Mouse (Mus musculus): ENCODE results near the gene Tspyl3.

Gene Tspyl3

DNA sequence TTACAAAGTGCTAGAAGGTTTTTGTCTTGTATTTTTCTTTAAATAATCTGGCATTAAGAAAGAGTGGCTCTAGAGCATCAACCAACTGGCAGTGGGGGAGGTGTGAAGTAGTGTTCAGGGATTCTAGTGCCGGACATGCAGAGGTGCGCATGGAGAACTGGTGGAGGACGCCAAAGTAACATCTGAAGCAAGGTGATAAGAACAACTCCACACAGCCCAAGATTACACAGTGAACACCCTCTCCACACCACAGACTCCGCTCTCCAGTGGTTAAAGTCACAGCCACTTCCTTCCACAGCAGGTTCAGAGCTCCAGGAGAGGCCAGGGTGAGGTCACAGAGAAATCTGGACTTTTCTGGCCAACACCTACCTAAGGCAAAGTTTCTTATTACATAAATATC, 2.7 kb upstream of the Tspyl3 start:
- DNase-seq (ENCODE audit: low read depth, low spot score) = no peak

DNA sequence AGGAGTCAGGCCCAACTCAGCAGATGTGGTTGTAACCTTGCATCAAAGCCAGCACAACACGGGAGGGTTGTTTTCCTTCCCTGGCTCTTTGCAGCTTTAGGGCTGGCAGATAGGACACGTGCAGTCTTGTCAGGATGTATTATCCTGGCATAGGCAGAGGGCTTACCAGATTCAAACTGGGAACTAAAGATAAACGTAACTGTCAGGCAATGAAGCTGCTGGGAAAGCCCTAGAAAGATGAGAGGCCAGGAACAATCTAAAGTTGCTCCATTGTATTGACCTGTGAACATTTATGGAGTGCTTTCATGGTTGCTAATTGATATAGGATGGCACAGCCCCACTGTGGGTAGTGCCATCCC, 333 bp upstream of the Tspyl3 start:
- DNase-seq (ENCODE audit: low read depth, low spot score) = no peak

DNA sequence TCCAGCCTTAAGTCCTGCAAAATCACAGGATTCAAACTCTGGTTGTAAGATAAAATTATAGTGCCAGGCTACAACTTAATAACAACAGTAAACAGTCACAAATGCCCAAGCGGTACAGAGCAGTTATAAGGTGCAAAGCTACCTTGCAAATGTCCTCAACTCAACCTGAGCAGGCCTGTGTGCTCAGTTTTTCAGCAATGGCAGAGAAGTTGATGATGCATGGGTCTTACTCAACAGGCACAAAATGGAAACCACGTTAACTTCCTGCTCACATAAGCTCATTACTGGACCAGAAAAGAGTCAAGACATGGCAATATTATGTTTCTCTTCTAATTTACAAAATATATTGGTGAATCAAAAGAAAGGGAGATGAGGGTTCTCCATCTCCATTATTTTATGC, 2.7 kb downstream of the Tspyl3 start:
- no peak for DNase-seq (ENCODE audit: low read depth, low spot score)

DNA sequence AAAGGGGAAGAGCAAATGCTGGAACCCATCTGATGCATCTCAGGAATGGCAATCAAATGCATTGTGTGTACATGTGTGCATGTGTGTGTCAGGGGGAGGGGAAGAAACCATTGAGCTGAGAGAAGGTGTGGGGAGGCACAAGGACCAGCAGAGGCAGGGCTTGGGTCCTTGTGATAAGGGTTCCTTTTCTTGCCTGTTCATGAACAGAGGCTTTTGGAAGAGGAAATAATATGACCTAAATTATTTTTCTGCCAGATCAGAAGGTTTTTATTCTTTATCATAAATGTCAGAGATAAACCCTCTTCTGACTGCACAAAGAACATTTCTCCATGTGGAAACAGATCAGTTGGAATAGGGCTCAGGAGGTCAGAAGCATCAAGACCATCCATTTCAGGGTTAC, 3.1 kb downstream of the Tspyl3 start:
- no peak for DNase-seq (ENCODE audit: low read depth, low spot score)

DNA sequence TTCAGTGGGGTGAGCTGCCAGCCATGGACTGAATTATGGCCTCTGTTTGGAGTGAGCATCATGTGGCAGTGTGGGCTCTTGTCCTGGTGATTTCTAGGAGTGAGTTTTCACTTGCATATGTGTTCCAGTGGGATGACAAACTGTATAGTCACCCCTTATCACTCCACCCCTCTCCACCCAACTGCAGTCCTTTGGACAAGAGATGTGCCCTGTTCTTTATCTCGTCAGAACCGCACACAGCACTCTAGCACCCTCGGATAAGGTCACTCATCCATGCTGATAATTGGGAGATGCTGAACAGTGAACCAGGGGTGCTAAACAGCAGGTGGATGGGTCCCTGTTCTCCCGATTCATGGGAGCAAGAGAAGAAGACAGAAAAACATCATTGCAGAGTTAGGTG, 3.6 kb downstream of the Tspyl3 start:
- no peak for DNase-seq (ENCODE audit: low read depth, low spot score)

DNA sequence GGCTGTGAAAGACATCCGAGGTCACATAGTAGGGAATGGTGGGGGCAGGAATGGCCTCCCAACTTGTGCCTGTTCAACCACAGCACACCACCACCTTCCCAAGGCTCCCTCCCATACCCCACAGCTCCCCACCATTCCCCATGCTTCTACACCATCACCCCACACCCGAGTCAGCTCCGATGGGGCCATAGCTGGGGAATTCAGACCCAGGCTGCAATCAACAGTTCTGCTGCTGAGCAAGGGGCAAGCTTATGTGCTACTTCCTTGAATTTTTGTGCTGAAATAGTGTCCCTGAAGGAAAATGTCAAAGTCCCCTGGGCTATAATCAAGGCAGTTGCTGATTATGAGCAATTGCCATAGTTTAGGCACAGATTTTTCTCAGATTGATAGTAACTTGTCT, 6.7 kb downstream of the Tspyl3 start:
- DNase-seq (ENCODE audit: low read depth, low spot score) = no peak

DNA sequence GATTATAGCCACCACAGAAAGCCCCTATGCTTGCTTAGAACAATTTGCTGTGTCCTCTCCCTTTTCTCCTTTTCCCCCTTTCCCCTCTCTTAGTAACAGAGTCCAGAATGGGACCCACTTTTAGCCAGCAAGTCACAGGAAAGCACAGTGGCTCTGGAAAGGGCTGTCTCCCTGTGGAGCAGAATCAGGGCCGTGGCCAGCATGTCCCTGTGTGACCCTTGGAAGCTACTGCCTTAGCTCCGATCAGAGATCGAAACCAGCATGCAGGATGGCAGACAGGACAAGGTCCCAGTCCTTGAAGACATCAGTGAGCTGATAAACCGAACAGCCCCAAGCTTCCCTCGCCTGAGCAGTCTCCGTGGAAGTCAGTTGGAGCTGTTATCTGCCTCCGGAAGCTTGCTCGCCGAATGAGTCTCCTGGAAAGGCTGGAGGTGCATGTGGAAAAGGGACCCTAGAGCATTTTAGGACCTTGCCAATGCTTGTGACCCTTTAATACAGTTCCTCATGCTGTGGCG, 7.4 kb downstream of the Tspyl3 start:
- DNase-seq (ENCODE audit: low read depth, low spot score) = no peak

DNA sequence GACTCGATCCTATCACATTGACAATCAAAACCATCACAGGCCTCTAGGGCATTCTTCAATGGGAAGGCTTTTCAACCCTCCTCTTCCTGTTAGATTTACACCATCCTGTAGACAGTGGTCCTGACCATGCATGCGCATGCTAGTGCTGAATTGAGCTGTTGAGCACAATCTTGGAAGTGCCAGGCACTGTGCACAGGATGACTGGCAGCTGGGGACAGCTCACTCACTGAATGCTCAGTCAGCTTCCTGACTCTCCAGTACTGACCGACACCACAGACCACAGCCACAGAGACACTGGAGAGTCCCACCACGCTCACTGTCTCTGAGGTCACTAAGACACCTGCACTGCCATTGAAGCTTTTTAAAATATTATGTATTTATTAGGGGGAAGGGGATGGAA, 9.8 kb downstream of the Tspyl3 start:
- no peak for DNase-seq (ENCODE audit: low read depth, low spot score)

DNA sequence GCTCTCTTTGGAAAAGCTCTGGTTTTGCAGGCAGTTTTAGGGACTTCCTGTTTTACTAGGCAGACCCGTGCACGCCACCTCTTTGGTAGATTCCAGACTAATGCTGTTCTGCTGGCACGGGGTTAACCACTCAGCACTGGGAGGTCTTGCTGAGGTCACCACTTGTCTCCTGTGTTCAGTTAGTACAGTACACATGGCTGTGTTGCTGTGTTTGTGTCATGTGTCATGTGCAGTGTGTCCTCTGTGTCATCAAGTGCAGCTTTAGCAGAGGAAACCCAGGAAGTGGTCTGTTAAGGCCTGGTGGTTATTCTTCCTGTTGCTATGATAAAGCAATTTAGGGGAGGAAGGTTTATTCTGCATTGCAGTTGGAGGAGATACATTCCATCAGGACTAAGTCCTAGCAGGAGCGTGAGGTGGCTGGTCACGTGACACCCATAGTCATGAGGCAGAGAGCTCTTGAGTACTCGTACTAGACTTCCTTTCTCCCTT, 10.4 kb downstream of the Tspyl3 start:
- no peak for DNase-seq (ENCODE audit: low read depth, low spot score)

DNA sequence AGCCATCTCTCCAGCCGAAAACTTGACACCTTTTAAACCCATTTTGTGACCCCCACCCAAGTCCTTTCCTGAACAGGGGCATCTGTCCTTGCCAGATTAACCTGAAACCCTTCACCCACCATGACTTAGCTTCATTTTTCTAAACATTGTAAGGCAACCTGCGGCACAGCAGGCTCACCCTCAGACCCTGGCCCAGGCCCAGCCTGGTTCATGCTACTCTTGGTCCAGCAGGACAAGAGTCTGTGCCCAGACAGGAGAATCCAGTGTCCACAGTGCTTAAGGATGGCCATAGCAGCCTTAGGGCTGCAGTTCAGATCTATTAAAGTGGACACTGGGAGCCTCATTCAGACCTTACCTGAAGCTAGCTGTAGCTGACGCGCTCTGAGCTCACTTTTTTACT, 11.9 kb downstream of the Tspyl3 start:
- no peak for DNase-seq (ENCODE audit: low read depth, low spot score)

DNA sequence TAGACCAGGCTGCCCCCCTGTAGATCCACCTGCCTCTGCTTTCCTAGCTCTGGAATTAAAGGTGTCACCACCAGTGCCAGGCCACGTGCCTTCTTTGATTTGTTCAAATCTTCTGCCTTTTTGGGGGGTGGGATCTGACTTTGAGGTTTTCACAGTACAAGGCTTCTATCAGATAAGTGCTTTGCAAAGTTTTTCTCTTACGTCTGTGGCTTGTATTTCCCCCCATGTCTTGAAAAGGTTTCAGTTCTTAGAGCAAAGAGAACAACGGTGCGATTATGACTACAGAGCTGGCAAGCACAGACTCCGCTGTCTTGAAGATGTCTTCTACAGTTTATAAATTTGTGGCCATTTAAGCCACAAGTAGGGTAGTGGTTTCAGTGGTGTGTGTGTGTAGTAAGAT, 13.8 kb downstream of the Tspyl3 start:
- no peak for DNase-seq (ENCODE audit: low read depth, low spot score)

DNA sequence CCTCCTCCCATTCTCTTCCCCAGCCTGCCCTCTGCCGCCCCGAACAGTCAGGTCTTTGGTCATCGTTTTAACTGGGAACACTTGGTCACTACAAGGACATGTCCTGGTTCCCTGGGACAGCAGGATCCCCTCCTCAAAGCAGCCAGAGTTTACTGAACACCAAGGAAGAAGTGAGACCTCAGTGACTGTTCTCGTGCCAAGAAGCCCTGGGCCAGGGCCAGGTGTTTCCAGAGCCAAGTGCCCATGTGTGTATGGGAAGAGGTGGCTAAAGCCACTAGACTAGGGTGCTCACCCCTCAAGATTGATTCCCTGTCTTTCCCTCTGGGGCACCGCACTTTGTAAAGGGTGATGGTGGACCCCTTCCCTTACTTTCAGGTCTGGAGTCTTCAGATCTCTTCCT, 16.0 kb downstream of the Tspyl3 start:
- DNase-seq (ENCODE audit: low read depth, low spot score) = no peak

DNA sequence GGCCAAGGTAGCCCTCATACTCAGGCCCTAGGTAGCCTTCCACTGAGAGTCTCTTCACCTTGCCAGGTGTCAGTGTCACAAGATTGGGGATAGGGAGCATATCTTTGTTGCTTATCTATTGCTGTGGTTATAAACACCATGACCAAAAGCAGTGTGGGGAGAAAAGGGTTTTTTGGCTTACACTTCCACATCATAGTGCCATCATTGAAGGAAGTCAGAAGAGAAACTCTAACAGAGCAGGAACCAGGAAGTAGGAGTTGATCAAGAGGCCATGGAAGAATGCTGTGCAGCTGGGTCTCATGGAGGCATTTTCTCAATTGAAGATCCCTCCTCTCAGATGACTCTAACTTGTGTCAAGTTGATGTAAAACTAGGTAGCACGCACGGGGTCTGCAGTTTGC, 17.1 kb downstream of the Tspyl3 start:
- no peak for DNase-seq (ENCODE audit: low read depth, low spot score)

DNA sequence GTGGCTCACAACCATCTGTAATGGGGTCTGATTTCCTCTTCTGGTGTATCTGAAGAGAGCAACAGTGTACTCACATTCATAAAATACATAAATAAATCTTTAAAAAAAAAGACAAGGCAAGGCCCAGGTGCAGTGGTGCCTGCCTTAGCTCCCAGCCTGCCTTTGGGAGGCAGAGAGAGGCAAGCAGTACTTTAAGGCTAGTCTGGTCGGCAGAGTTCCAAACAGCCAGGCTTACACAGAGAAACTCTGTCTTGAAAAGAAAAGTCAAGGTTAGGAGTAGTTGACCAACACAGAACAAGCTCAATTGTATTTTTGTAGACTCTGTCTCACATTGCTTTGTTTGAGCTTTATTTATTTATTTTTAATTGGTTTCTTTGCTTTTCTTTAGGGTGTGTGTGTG, 22.5 kb downstream of the Tspyl3 start:
- no peak for DNase-seq (ENCODE audit: low read depth, low spot score)

DNA sequence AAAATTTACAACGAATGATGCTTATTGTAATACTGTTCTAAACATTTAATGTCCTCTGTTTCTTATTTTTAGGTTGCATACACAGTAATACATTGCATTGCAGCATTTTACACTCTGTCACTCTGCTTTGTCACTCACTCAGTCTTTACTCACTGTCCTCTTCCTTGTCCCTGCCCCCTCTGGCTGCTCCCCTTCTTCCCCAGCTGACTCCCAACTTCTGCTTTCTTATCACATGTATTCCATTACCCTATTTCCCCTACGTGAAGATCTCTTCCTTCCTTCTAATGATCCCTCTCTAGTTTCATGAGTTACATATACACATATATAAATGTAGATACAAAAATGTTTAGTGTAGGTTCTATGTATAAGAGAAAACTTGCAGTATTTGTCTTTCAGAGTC, 26.1 kb downstream of the Tspyl3 start:
- DNase-seq (ENCODE audit: low read depth, low spot score) = no peak

DNA sequence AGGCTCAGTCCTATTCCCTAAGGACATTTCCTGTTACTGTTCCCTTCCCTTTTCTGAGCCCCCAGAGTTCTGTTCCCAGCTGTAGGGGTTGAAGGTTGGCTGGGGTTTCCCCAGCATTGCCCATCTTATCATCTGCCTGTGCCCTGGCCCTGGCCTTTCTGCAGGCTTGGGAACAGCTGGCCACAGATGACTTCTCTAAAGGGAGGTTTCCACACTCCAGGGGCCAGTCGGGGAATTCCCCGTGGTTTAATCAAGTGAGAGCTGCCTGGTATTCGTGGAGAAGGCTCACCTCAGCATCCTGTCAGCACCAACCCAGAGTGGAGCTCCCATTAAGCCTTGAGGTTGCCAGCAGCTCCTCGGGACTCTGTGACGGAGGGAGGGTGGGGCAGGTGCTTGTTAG, 26.8 kb downstream of the Tspyl3 start:
- no peak for DNase-seq (ENCODE audit: low read depth, low spot score)

DNA sequence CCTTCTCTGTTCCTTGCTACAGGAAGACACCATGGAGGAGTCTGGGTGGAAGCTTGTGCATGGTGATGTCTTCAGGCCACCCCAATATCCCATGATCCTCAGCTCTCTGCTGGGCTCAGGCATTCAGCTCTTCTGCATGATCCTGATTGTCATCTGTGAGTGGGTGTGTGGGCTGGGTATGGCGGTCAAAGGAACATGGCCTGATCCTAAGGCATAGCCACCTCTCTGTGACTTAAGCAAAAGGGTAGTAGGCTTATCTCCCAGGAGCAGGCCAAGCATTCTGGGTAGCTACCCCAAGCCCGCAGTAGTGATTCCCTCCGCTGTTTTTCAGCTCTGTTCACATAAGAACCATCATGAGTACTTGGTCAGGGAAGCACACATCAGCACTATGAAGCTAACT, 31.0 kb downstream of the Tspyl3 start:
- no peak for DNase-seq (ENCODE audit: low read depth, low spot score)

DNA sequence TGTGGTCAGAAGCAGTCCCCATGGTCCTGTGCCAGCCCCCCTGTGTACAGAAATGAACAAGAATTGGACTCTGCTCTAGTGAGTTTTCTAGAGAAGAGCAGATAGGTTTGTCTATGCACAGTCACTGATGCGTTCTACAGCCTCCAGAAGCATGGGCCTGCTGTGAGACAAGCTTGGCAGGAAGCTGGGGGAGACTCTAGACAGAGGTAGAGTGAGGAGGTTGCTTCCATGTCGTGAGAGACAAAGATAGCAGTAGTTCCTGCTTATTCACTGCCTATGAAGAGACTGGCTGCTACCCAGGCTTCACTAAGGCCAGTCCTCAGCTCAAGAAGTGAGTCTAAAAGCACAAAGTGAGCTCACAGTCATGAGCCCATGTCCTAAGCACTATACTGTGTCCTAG, 34.0 kb downstream of the Tspyl3 start:
- no peak for DNase-seq (ENCODE audit: low read depth, low spot score)

DNA sequence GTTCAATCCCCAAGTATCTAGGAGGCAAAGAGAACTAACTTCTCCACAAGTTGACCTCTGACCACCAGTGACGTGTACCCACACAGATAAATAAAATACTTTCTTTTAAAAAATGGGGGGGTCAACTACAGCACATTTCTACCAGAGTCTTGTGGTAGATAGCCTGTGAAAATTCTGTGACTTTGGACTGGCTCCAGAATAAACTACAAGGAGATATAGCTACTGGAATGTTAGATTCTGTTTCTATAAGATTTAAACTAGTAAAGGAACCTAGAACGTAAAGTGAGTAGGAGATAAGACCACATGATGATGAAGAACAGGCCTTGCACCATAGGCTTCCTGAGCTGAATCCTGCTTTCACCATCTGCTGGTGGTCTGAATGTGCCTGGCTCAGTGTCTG, 37.4 kb downstream of the Tspyl3 start:
- no peak for DNase-seq (ENCODE audit: low read depth, low spot score)

DNA sequence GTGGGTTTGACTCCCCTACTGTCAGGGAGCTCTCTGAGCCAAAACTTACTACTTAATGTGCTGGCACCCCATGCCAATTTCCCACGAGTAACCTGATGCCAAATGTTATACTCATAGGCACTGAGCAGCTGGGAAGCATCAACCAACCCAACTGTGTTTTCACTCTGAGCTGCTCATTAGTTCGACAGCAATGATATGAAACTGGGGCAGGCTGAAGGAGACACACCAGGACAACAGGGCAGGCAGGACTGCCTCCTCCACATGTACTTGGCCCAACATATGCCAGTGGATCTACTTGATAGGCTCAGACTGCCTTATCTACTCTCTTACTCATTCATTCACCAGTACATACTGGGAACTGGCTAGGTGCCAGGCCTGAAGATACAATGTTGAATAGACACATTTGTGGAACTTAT, 39.1 kb downstream of the Tspyl3 start:
- DNase-seq (ENCODE audit: low read depth, low spot score) = no peak

DNA sequence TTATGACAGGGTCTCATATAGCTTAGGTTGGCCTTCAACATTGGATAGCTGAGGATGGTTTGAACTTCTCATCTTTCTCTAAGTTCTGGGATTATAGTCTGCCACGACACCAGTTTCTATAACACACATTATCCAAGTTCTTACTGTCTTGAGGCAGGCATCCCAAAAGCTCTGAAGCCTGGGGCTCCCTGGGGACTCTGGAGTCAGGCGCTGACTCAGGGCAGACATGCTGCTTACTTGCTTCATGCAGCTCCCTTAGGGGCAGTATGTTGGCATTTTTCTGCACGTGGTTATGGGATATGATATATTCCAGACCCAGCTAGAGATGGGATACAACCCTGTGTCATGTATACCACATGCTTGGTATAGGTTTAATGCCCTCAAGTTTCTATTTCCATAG, 45.3 kb downstream of the Tspyl3 start:
- no peak for DNase-seq (ENCODE audit: low read depth, low spot score)

DNA sequence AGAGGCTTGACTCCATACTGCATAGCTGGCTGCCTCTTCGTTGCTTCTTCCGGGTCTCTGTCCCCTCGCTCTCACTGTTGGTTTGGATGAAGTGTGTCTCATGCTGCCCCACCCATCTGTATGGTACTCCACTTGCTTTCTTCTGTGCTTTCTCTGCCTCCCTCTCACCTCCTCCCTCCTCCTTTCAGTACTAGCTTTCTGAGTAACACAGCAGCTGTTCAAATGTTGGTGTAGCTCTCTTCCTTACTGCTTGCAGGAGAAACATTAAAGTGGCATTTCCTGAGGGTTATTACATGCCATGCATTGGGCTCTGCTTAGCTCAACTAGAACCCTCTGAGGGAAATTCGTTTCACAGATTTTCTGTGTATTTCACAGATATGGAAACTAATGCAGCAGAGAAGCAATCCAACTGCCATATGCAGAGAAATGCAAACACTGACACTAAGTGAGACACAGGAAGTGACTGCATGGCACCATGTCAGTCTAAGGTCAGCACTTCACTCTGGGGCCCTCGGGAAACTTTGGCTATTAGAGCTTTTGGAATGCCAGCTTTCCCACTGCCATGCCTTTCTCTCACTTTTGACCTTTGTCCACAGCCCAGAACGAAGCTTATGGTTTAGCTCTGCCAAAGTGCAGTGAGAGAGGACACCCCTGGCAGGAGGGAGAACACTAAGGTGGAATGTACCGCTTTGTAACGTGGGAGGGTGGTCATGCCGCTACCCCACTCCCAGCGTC, 45.9 kb downstream of the Tspyl3 start:
- no peak for DNase-seq (ENCODE audit: low read depth, low spot score)

DNA sequence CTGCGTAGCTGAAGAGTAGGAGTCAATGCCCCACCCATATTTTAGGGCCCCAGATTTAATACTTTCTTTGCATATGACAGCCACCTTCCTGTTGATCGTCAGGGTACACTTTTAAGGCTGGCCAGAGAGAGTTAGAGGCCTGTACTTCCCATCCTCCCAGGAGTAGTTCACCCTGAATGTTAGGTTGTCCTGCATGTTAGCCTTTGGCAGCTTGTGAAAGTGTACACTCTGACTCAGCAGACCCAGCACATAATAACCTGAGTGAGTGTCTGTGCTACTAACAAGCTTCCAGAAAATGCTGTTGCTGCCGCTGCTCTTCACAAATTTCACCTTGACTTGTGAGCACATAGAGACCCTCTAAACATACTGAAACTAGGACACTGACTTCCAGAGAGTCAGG, 48.1 kb downstream of the Tspyl3 start:
- DNase-seq (ENCODE audit: low read depth, low spot score) = no peak

DNA sequence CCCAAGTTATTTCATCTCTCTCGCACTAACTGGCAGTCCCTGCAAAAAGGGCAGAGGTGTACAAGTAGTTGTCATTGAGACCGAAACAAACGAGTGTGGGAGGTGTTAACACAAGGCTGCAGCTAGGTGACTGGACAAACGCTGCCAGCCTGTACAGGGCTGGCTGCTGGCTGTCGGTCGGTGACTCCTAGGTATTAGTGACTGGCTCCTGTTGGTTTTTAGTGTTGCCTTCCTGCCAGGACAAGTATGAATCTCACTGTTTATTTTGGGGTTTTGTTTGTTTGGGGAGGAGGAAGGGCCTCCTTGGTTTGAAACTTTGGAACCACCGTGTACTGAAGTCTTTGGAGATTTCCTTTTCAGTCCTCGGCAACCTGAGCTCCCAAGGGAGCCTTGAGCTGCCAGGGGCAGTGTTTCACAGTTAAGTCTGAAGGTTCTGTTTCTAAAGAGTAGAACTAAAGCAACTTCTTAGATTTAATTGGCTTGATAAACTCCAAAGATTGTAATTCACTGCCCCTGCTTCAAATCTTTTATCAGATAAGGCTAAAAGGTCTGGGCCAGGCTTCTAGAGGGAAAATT, 49.2 kb downstream of the Tspyl3 start:
- DNase-seq (ENCODE audit: low read depth, low spot score) = no peak
